Mouse (Mus musculus): ENCODE measurements at regions not wholly inside any gene's neighbourhood (a gene's known extent, or its start where the extent isn't known, plus 50 kb on each side); places are given as distances from the start of the nearest gene placed in this dataset.
"Not testable (repeated sequence)": the region's sequence is repeated elsewhere in the genome, so short reads cannot be mapped to it uniquely, and the experiment has no call there.

DNA sequence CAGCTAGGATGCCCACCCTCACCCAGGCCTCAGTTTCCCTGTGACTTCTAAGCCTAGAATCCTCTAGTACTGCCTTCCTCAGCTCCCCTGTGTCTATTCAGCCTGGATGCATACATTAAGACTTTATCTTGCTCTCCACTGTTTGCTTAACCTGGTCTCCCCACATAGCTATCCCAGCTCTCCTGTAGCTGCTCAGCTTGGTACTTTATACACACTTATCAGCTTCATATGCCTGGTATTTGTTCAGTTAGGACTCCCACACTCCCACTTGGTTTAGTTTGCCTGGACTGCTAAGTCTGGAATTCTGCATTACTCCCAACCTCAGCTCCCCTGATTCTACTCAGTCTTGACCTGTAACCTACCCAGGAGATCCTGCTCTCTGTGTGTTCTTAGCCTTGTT is 147.7 kb downstream of the Tmem121 start:
- DNase-seq, result no peak

DNA sequence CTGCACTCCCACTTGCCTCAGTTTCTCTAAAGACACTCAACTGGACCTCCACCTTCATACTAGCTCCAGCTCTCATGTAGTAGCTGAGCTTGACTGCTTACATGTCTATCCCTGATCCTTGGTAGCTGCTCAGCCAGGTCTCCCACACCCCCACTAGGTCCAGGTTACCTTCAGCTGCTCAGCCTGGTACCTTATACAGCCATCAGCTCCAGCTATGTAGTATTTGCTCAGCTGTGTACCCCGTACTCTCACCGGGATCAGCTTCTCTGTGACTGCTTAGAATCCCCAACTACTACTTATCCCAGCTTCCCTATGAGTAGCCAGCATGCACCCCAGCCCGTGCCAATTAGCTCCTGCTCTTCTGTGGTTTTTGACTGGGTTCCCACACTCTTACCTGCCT is 148.1 kb downstream of the Tmem121 start:
- not testable (repeated sequence) for DNase-seq

DNA sequence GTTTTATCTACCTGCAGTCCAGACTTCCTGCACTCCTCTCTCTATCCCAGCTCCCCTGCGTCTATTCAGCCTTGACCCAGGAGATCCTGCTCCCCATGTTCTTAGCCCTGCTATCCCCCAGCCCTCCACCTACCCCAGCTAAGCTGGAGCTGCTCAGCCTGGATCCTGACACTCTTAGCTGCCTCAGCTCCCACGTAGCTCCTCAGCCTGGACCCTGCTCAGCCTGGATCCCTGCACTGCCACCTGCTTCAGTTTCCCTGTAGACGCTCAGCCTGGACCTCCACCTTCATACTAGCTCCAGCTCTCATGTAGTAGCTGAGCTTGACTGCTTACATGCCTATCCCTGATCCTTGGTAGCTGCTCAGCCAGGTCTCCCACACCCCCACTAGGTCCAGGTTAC is 151.5 kb downstream of the Tmem121 start:
- no peak for DNase-seq

DNA sequence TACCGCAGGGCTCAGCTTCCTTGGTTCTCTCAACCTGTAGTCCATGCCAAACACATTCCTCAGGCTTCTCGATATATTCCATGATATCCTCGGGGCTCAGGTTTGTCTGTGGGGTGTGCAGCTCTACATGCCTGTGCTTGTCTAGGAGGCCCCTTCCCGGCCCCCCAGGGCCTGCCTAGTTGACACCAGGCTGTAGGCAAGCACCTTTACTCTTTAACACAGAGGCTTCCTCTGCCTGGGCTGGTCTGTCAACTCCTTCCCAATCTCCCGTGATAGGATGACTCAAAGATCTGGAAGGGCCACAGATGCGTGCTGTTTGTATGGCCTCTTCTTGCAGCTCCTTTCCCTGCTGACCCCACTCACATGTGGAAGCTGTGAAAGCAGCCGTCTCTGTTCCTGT is 150.4 kb upstream of the Adam6b start:
- DNase-seq, result no peak

DNA sequence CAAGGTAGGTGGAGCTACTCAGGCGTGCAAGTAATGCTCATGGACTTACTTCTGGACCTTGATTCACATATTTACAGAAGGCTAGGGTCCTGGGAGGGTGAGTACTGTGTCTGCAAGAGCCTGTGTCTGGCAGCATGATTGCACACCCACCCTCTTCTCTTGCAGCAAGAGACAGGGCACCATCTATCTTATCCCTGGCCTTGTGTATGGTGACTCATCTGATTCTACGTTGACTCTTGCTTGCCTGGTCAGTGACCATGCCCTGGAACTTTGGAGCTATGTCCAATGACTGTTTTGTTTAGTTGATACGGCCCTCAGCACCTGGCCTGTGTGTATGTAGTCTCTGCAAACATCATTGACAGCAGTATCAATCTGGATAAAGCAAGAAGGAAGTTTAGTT is 148.3 kb upstream of the Adam6b start:
- DNase-seq, result no peak

DNA sequence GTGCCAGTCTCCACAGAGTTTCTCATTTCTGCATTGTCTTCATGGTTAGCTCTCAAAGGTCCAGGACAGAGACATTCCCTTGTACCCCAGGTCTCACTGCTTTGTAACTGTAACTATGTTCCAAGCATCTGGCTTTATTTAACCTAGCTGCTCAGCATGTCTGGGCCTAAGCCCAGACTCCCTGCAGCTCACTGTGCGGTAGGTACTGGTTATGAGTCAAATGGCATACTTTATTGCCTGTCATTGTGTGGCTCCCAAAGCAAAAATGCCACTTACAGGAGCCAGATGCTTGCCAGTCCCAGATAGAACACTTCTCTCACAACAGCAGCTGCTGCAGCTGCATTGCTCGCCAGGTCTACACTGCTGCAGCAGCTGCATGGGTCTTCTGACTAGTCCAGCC is 134.2 kb upstream of the Adam6b start:
- no peak for DNase-seq

DNA sequence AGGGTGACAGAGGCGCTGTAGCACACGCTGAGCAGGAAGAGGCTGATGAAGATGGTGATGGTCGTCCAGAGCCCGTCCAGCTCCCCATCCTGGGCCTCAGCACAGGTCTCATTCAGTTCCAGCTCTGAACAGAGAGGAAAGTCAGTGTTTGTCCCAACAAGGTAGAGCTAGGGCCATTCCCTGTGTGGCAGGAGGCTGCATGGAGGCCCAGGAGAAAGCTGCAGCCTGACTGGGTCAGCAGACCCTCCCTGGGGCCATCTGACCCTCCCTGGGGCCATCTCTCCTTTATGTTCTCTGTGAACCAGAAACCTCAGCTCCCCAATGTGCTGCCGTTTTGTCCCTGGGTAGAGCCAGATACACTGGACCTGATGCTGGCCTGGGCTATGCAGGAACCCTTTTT is 131.2 kb upstream of the Adam6b start:
- DNase-seq, result no peak

DNA sequence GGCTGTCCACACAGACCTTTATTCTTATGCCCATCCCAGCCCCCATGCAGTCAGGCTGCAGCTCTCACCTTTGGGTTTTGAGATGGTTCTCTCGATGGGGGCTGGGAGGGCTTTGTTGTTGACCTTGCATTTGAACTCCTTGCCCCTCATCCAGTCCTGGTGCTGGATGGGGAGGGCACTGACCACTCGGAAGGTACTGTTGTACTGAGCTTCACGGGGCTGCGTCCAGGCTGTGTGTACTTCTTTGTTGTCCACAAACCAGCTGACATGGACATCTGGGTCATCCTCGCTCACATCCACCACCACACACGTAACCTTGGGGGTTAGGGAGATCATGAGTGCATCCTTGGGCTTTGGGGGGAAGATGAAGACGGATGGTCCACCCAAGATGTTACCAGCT is 129.3 kb upstream of the Adam6b start:
- DNase-seq, result no peak

DNA sequence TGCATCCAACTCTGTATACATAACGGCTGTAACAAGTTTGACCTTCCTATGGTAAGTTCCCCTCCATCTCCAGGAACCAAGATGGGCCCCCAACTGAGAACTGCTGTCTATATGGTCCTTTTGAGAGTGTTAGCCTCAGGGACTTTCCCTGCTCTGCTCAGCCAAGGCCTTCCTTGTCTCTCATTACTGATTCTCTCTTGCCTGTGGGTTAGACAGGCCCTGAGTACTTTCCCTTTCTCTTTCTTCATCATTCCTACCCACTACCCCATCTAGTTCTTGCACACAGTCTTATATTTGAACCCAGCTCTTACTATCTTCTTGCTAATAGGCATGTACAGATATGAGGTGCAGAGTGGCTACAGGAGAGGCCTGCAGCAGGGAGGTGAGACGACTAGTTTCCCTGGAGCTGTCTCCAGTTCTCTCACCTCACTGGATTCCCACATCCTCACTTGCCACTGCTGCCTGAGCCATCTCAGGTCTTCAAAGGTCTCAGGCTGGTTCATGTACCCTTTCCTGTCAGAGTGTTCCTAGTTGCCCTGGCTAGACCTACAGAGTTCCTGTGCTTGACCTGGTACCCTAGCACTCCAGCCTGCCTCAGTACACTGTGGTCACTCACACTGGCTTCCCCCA is 126.8 kb upstream of the Adam6b start:
- DNase-seq, result no peak

DNA sequence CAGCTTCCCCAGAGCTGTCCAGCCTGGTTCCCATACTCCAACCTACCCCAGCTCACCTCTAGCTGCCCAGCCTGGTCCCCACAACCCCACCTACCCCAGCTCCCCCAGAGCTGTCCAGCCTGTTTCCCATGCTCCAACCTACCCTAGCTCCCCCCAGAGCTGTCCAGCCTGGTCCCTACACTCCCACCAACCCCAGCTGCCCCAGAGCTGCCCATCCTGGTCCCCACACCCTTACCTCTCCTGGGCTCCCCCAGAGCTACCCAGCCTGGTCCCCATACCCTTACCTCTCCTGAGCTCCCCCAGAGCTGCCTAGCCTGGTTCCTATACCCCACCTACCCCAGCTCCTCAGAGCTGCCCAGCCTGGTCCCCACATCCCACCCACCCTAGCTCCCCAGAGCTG is 125.3 kb upstream of the Adam6b start:
- DNase-seq, result no peak

DNA sequence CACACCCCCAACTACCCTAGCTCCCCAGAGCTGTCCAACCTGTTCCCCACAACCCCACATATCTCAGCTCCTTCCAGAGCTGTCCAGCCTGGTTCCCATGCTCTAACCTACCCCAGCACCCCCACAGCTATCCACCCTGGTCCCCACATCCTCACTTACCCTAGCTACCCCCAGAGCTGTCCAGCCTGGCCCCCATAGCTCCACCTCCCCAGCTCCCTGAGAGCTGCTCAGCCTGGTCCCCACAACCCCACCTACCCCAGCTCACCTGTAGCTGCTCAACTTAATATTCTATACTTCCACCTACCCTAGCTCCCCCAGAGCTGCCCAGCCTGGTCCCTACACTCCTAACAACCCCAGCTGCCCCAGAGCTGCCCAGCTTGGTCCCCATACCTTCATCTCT is 124.9 kb upstream of the Adam6b start:
- DNase-seq, result no peak

DNA sequence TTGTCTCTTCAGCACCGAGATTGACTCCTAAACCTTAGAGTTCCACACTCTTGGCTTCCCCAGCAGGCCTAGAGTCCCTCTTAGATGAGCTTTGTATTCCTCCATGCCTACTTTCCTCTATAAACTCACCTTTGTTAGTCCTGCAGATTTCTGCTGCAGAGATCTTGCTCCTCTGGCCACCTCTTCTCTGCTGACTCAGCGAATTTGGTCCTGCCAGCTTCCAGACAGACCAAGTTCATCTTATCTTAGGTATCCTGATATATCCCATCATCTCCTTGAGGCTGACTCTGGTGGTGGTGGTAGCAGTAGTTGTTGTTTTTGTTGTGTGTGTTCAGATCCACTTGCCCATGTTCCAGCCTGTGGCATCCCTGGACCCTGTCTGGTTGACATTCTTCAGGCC is 123.5 kb upstream of the Adam6b start:
- DNase-seq, result no peak

DNA sequence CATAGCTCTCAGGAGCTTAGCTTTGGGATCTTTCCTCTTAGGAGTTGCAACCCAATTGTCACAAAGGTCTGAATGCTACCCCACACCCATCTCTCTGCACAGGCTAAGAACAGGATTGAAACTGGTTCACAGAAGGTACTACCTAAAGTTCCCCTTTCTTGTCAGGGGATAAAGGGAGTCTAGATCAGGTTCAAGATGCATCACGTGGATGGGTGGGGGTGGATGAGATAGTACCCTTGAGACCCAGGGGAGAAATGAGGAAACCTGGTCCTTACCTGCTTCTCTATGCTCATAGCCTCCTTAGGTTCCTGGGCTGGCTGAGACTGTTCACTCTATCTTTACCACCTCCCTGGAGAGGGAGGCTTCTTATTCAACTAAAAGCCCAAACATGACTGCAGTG is 122.9 kb upstream of the Adam6b start:
- no peak for DNase-seq

DNA sequence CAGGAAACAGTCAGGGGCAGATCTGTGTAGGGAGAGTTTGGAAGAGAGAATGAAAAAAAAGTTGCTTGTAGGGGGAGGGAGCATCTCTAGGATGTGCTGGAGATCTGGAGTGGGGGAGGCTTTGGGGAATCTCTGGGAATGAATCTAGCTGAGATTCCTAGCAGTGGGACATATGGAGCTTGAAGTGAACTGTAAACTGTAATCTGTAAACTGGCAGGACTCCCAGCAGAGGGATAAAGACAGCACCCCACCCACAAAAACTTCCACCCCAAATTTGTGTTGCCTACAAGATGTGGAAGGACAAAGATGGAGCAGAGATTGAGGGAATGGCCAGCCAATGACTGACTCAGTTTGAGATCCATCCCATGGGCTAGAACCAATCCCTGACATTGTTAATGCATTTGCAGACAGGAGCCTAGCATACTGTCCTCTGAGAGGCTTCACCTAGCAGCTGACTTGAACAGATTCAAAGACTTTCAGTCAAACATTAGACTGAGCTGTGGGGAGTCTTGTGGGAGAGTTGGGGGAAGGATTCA is 87.7 kb upstream of the Adam6b start:
- no peak for DNase-seq

DNA sequence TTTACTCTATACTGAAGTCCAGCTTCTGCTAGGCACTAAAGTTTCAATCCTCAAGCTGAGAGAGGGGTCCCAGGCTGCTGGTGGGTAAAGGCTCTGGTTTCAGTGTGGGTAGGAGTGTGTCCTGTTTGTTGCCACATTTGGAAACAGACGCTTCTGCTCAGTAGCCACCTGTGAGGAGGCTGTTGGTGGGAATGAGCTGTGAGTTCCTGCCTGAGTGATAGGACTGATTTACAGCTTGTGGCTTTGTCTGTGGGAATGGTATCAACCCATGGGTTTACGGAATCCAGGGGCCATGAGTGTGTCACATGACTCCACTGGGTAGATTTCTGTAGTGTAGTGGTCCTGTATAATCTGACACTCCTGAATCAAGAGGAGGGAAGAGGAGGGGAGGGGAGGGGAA is 86.5 kb upstream of the Adam6b start:
- no peak for DNase-seq

DNA sequence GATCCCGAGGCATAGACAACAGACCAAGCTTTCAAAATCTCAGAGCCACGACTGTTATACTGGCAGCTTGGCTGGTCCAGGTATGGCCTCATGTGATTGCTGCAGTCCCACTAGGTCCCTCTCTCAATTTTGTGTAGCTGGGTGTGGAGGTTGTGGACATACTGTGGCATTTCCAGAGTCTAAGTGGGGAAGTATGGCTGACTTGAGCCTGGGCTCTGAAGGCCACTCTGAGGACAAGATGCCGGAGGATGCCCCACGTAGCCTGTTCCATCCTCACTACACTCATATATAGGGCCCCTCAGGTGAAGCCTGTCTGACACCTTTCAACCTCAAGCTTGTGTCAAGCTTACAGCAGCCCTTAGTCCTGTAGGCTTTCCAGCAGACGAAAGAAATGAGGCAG is 78.2 kb upstream of the Adam6b start:
- no peak for DNase-seq

DNA sequence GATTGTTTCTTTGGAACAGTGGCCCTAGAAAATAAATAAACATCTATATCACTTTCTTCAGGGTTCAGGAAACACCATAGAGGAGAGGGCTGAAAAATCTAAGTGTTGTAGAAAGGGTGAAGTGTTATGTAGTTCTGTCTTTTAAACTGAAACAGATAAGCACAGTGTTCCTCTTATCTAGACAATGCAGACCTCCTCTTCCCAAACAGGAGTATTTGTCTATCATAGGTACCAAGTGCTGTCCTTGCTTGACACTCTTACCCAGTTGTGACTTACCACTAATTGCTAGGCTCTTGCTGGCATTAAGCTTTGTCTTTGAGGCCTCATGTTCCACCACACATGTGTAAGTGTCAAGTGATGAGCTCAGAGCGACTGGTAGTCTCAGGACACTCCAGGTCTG is 75.3 kb upstream of the Adam6b start:
- DNase-seq, result no peak

DNA sequence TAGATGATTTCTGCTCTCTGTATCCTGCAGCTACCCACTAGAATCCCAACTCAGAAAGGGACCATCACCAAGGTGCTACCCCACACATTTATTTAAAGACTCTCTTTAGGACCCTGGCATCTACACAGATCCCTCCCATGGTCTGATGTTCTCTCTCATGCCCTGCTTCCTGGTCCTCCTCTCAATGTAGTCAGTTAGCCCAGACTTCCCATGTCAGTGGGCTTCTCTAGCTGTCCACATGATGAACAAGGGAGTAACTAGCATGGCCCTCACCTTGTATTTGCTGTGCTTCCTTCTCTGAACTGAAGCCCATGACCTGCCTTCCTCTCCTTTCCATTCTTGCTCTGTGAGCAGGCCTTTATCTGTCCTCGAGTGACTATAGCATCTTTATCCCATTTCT is 71.8 kb upstream of the Adam6b start:
- DNase-seq, result no peak

DNA sequence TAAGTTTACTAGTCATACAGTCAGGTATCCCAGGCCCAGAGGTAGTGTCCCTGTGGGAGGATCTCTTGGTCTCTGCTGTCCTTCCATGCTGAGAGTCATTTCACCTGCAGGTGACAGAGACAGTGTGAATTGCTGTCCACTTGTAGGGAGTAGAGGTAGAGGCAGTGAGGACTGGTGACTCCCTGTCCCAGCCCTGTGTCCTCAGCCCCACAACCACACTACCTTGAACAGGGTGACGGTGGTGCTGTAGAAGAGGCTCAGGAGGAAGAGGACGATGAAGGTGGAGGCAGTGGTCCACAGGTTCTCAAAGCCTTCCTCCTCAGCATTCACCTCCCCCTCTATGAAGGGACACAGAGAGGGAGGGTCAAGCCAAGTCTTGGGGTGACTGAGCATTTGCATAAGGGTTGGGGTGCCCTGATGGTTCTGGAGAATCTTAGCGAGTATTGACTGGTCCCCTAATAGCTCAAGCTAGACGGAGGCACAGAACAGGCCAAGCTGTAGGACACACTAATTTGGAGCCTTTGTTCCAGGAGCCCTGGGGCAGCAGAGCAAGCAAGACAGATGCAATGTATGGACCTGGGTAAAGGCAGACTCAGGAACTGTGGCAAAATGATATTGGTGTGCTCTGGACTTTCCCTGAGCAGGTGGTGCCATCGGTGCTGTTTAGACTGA is 70.4 kb upstream of the Adam6b start:
- no peak for DNase-seq

DNA sequence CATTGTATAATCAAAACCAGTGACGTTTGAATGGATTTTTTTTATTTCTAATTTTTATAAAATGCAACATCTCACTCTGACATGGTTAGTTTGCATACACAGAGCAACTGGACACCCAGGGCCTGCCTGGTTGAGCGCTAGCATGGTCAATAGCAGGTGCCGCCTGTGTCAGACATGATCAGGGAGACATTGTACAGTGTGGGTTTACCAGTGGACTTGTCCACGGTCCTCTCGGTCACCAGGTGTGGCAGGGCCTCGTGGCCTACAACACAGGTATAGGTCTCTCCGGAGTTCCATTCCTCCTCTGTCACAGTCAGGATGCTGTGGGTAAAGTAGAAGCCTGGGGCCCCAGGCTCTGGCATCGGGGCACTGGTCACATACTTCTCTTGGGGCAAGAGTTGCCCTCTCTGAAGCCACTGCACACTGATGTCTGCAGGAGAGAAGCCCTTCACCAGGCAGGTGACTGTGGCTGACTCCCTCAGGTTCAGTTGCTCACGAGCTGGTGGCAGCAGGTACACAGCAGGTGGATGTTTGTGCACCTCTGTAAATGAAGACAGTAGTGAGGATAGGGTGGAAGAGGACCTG is 68.5 kb upstream of the Adam6b start:
- no peak for DNase-seq

DNA sequence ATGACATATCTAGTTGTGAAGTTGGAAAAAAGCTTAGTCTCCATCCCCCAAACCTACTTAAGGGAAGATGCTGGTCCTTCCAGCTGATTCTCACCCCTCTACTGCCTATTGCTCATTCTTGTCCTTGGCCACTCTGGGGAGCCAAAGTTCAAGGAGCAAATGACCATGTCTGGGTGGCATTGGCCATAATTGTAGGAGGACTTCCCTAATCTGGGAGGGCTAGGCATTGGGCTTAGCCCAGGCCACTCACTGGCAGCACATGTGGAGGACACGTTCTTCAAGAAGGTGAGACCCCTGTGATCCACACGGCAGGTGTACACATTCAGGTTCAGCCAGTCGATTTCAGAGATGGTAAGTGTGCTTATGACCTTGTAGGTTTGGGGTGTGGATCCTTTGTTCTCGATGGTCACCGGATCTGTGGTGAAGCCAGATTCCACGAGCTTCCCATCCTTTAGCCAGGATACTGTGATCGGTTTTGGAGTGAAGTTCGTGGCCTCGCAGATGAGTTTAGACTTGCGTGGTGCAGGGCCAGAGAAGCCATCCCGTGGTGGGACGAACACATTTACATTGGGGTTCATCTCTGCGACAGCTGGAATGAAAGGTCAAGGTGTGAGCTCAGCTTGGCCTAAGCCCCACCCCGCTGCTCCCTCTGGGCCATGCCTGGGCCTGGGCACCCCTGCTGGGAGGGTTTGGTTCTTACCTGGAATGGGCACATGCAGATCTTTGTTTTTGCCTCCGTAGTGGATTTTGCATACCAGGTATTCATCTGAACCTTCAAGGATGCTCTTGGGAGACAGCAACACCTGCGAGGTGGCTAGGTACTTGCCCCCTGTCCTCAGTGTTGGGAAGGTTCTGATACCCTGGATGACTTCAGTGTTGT is 67.4 kb upstream of the Adam6b start:
- no peak for DNase-seq

DNA sequence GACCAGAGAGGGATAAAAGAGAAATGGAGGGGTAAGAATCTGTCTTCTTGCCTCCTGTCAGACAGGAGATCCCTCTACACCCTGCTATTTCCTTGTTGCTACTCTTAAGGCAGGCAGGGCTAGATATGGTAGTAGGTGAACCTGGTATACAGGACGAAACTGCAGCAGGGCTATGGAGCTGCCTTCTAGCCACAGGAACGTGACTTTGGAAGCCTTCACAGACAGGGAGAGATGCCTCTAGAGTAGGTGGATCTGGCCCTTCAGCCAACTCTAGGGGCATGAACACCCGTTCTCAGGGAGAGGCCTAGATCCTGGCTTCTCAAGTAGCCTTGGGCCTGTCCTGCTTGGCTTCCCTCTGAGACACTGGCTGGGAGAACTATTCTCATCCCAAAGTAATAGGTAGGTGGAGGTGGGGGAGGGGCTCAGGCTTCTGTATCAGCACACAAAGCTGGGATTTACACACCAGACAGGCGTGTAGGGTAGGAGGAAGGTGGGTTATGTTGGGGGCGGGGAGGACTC is 66.5 kb upstream of the Adam6b start:
- DNase-seq, result no peak

Data from kidney, adult 8-10 months (tissue).